Mouse (Mus musculus): ENCODE results near the gene Sept9. TPM values are rescaled to one million over a fixed set of nuclear protein-coding genes. Genes with fewer than 3 reads are reported as not detected.
A peak's percentile ranks its signal among the peaks of the same experiment; 100 is the strongest.

Sept9 gene
- polyA plus RNA-seq, 1 experiment from 2014 or later: 182 TPM

DNA sequence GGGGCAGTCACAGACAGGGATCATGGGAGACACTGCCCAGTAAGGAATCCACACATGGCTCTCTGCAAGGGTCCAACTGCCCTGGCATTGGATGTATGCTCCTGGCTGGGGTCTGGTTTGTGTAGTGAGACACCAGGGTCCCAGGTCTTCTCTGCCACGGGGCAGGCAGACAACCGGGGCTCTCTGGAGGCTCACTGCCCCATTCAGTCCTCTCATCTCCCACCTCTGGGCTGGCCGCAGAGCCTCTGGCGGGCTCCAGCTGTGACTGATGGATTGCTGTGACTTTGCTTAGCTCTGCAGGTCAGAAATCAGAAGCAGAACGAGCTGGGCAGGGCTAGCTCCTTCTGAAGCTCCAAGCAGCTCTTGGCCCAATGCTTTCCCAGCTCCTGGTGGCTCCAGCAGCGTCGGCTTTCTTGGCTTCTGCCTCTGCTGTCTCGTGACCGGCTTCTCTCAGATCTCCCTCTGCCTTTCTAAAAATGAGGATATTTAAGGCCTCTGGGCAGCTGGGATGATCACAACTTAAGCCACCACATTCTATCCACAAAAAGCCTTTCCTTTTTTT, 36.5 kb downstream of the Sept9 start:
- WGBS: 32% methylated on average over 9 of the region's 9 CpGs
- H3K4me1 ChIP-seq (ENCODE audit: control insufficient read depth, insufficient read depth, low read length): peaks cover 19% of the 10 kb centered on the region
- H3K36me3 ChIP-seq (replicated peaks; ENCODE audit: control insufficient read depth, insufficient read depth, low read depth, low read length): no peaks in the 10 kb centered on the region
- H3K27ac ChIP-seq (replicated peaks; ENCODE audit: low read depth, low read length): no peak overlapping the region; the same call in 1 of the 2 replicates
- no peaks in the 10 kb centered on the region for H3K27me3 ChIP-seq (ENCODE audit: control insufficient read depth, insufficient read depth, low read length)
- H3K4me2 ChIP-seq (ENCODE audit: low read depth, low read length): no peak overlapping the region
- no peak overlapping the region for H3K9ac ChIP-seq (replicated peaks; ENCODE audit: low read length)
- no peak for ATAC-seq (replicated peaks; ENCODE audit: insufficient number of reproducible peaks, low FRiP score, low TSS enrichment, low read depth)
- no peaks in the 10 kb centered on the region for H3K9me3 ChIP-seq (replicated peaks; ENCODE audit: control insufficient read depth, low read length)
- H3K4me3 ChIP-seq (ENCODE audit: low read depth, low read length): no peak overlapping the region
- DNase-seq (ENCODE audit: low spot score): no peak

- Histone ChIP-seq H3K9me3 (replicated peaks; ENCODE audit: control insufficient read depth, low read length) (no peaks in the 10 kb centered on the region), H3K4me3 (ENCODE audit: low read depth, low read length) (no peak overlapping the region), H3K4me2 (ENCODE audit: low read depth, low read length) (no peak overlapping the region), H3K27ac (replicated peaks; ENCODE audit: low read depth, low read length) (no peak overlapping the region), H3K4me1 (ENCODE audit: control insufficient read depth, insufficient read depth, low read length) (peaks cover 15% of the 10 kb centered on the region), H3K27me3 (ENCODE audit: control insufficient read depth, insufficient read depth, low read length) (no peaks in the 10 kb centered on the region), H3K9ac (replicated peaks; ENCODE audit: low read length) (no peak overlapping the region), H3K36me3 (replicated peaks; ENCODE audit: control insufficient read depth, insufficient read depth, low read depth, low read length) (no peaks in the 10 kb centered on the region)
- 0% methylated on average over 4 of the region's 4 CpGs for WGBS
- DNase-seq (ENCODE audit: low spot score) (peak; percentile 95), ATAC-seq (replicated peaks; ENCODE audit: insufficient number of reproducible peaks, low FRiP score, low TSS enrichment, low read depth) (peak; percentile 54)
Observed at GRCm38 (mm10) chr11:117238169-117238568, 38.7 kb downstream of the Sept9 start.

GRCm38 (mm10) chr11:117239617-117240016, 40.2 kb downstream of the Sept9 start:
- H3K4me1 ChIP-seq (ENCODE audit: control insufficient read depth, insufficient read depth, low read length): peaks cover 3% of the 10 kb centered on the region; the same call in 1 of the 2 replicates
- ATAC-seq (replicated peaks; ENCODE audit: insufficient number of reproducible peaks, low FRiP score, low TSS enrichment, low read depth) (no peak), DNase-seq (ENCODE audit: low spot score) (no peak)
- 77% methylated on average over 6 of the region's 6 CpGs for WGBS
- H3K4me2 ChIP-seq (ENCODE audit: low read depth, low read length): no peak overlapping the region
- H3K36me3 ChIP-seq (replicated peaks; ENCODE audit: control insufficient read depth, insufficient read depth, low read depth, low read length): no peaks in the 10 kb centered on the region
- no peaks in the 10 kb centered on the region for H3K9me3 ChIP-seq (replicated peaks; ENCODE audit: control insufficient read depth, low read length)
- no peak overlapping the region for H3K9ac ChIP-seq (replicated peaks; ENCODE audit: low read length)
- H3K27me3 ChIP-seq (ENCODE audit: control insufficient read depth, insufficient read depth, low read length): no peaks in the 10 kb centered on the region
- no peak overlapping the region for H3K4me3 ChIP-seq (ENCODE audit: low read depth, low read length)
- H3K27ac ChIP-seq (replicated peaks; ENCODE audit: low read depth, low read length): no peak overlapping the region

- Histone ChIP-seq H3K4me2 (ENCODE audit: low read depth, low read length) (no peak overlapping the region), H3K9ac (replicated peaks; ENCODE audit: low read length) (no peak overlapping the region), H3K36me3 (replicated peaks; ENCODE audit: control insufficient read depth, insufficient read depth, low read depth, low read length) (no peaks in the 10 kb centered on the region), H3K27me3 (ENCODE audit: control insufficient read depth, insufficient read depth, low read length) (no peaks in the 10 kb centered on the region), H3K27ac (replicated peaks; ENCODE audit: low read depth, low read length) (no peak overlapping the region), H3K9me3 (replicated peaks; ENCODE audit: control insufficient read depth, low read length) (no peaks in the 10 kb centered on the region), H3K4me3 (ENCODE audit: low read depth, low read length) (no peak overlapping the region), H3K4me1 (ENCODE audit: control insufficient read depth, insufficient read depth, low read length) (peaks cover 3% of the 10 kb centered on the region; the same call in 1 of the 2 replicates)
- 74% methylated on average over 9 of the region's 9 CpGs for WGBS
- DNase-seq (ENCODE audit: low spot score) (no peak), ATAC-seq (replicated peaks; ENCODE audit: insufficient number of reproducible peaks, low FRiP score, low TSS enrichment, low read depth) (no peak)
Observed at GRCm38 (mm10) chr11:117240322-117240721, 40.9 kb downstream of the Sept9 start.

GRCm38 (mm10) chr11:117240861-117241738, 41.6 kb downstream of the Sept9 start:
- no peak for ATAC-seq (replicated peaks; ENCODE audit: insufficient number of reproducible peaks, low FRiP score, low TSS enrichment, low read depth)
- WGBS: 84% methylated on average over 11 of the region's 11 CpGs
- Histone ChIP-seq H3K9ac (replicated peaks; ENCODE audit: low read length) (no peak overlapping the region), H3K9me3 (replicated peaks; ENCODE audit: control insufficient read depth, low read length) (no peaks in the 10 kb centered on the region), H3K36me3 (replicated peaks; ENCODE audit: control insufficient read depth, insufficient read depth, low read depth, low read length) (no peaks in the 10 kb centered on the region), H3K4me3 (ENCODE audit: low read depth, low read length) (no peak overlapping the region), H3K4me2 (ENCODE audit: low read depth, low read length) (no peak overlapping the region), H3K4me1 (ENCODE audit: control insufficient read depth, insufficient read depth, low read length) (no peaks in the 10 kb centered on the region; the same call in 1 of the 2 replicates), H3K27ac (replicated peaks; ENCODE audit: low read depth, low read length) (no peak overlapping the region), H3K27me3 (ENCODE audit: control insufficient read depth, insufficient read depth, low read length) (no peaks in the 10 kb centered on the region)
- DNase-seq (ENCODE audit: low spot score): no peak

DNA sequence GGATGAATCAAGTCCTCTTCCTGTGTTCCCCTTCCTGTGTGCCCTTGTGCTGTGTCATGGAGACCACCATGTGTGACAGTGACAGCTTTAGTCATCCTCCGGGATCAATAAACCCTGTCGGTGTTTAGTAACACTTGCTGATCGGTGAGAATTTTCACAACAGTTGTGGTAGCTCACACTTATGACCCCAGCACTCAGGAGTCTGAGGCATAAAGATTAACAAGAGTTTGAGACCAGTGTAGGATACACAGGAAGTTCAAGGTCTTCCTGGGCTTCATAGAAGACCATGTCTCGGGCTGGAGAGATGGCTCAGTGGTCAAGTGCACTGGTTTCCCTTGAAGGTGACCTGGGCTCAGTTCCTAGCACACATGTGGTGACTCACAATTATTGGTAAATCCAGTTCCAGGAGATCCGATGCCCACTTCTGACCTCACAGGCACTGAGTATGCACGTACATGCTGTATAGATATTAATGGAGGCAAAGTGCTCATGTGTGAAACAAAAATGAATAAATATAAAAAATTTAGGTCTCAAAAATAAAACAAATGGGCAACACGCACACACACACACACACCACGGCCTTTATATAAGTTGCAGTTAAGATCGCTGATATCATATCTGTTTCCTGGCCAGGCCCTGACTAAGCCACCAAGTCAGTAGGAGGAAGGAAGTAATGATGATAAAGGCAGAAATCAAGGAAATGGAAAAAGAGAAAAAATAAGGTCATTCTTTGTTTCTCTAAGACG, 43.1 kb downstream of the Sept9 start:
- H3K4me3 ChIP-seq (ENCODE audit: low read depth, low read length): no peak overlapping the region
- no peaks in the 10 kb centered on the region for H3K9me3 ChIP-seq (replicated peaks; ENCODE audit: control insufficient read depth, low read length)
- no peaks in the 10 kb centered on the region for H3K36me3 ChIP-seq (replicated peaks; ENCODE audit: control insufficient read depth, insufficient read depth, low read depth, low read length)
- no peak overlapping the region for H3K27ac ChIP-seq (replicated peaks; ENCODE audit: low read depth, low read length)
- 90% methylated on average over 10 of the region's 10 CpGs for WGBS
- no peak overlapping the region for H3K4me2 ChIP-seq (ENCODE audit: low read depth, low read length)
- no peak overlapping the region for H3K9ac ChIP-seq (replicated peaks; ENCODE audit: low read length)
- no peak for DNase-seq (ENCODE audit: low spot score)
- H3K4me1 ChIP-seq (ENCODE audit: control insufficient read depth, insufficient read depth, low read length): no peaks in the 10 kb centered on the region
- no peak for ATAC-seq (replicated peaks; ENCODE audit: insufficient number of reproducible peaks, low FRiP score, low TSS enrichment, low read depth)
- no peaks in the 10 kb centered on the region for H3K27me3 ChIP-seq (ENCODE audit: control insufficient read depth, insufficient read depth, low read length)

DNA sequence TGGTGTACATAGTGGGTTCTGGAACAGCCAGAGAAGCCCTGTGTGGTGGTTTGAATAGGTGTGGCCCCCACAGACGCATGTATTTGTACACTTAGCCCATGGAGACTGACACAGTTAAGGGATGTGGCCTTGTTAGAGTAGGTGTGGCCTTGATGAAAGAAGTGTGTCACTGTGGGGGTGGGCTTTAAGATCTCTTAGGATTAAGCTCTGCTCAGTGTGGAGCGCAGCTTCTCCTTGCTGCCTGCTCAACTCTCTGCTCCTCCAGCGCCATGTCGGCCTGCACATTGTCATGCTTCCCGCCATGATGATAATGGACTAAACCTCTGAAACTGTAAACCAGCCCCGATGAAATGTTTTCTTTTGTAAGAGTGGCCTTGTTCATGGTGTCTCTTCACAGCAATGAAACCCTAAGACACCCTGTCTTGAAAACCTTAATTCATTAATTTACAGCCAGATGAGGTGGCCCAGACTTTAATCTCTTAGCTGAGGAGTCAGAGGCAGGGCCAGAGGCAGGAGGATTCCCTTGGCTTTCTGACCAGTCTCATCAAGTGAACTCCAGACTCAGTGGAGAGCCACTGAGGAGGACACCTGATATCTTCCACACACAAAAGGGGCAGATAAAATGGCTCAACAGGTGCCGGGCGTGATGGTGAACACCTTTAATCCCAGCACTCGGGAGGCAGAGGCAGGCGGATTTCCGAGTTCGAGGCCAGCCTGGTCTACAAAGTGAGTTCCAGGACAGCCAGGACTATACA, 44.3 kb downstream of the Sept9 start:
- ATAC-seq (replicated peaks; ENCODE audit: insufficient number of reproducible peaks, low FRiP score, low TSS enrichment, low read depth) (no peak), DNase-seq (ENCODE audit: low spot score) (no peak)
- H3K4me2 ChIP-seq (ENCODE audit: low read depth, low read length): no peak overlapping the region
- no peaks in the 10 kb centered on the region for H3K9me3 ChIP-seq (replicated peaks; ENCODE audit: control insufficient read depth, low read length)
- H3K9ac ChIP-seq (replicated peaks; ENCODE audit: low read length): no peak overlapping the region
- WGBS: 90% methylated on average over 12 of the region's 12 CpGs
- no peaks in the 10 kb centered on the region for H3K36me3 ChIP-seq (replicated peaks; ENCODE audit: control insufficient read depth, insufficient read depth, low read depth, low read length)
- no peak overlapping the region for H3K4me3 ChIP-seq (ENCODE audit: low read depth, low read length)
- no peak overlapping the region for H3K27ac ChIP-seq (replicated peaks; ENCODE audit: low read depth, low read length)
- H3K4me1 ChIP-seq (ENCODE audit: control insufficient read depth, insufficient read depth, low read length): peaks cover 3% of the 10 kb centered on the region; the same call in 1 of the 2 replicates
- no peaks in the 10 kb centered on the region for H3K27me3 ChIP-seq (ENCODE audit: control insufficient read depth, insufficient read depth, low read length)

Measured in embryonic facial prominence, embryonic 11.5 days (tissue).